Mouse (Mus musculus): ENCODE results near the gene Id4. TPM values are rescaled to one million over a fixed set of nuclear protein-coding genes. Genes with fewer than 3 reads are reported as not detected.

Id4 gene
- polyA plus RNA-seq, 1 experiment from 2014 or later = 23.9 TPM

DNA sequence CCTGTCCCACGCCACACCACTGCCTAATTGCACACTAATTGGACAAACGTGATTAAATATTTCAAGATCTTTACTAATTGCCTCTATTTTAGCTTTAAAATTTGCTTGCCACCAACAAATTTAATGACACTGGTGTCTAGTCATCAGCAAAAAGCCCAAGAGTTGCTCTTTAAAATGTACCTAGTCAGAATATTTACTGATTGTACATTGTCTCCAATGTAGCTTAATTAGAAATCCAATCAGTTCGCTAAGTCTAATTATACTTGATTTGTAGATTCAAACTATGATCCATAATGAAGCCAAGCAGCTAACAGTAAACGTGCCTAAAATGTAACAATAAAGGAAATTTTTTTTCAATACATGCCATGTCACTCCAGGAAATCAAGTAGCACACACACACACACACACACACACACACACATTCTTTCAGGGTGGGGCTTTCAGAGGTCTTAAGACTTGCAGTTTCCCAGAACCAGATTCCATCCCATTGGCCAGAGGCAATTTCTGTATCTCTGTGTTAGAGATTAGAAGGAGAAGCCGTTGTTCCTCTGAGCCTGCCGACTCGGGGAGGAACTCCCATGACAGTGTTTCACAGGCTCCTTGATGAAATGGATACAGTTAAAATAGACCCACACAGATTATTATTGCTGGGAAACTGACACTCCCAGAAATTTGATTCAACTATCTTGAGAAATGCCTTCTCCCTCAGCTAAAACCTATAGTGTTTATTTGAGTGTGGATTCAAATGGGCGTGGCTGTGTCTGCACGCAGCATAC lies 24.1 kb downstream of the Id4 start:
- Histone ChIP-seq H3K36me3 (ENCODE audit: insufficient read depth, low read length) (no peaks in the 10 kb centered on the region), H3K4me3 (replicated peaks; ENCODE audit: low read depth, low read length) (no peak overlapping the region), H3K4me1 (replicated peaks; ENCODE audit: insufficient read depth, low read length) (no peaks in the 10 kb centered on the region), H3K9ac (ENCODE audit: low read depth, low read length) (no peak overlapping the region), H3K27me3 (ENCODE audit: insufficient read depth, low read length) (no peaks in the 10 kb centered on the region), H3K9me3 (replicated peaks; ENCODE audit: low read length) (no peaks in the 10 kb centered on the region), H3K4me2 (ENCODE audit: low read length) (no peak overlapping the region), H3K27ac (no peak overlapping the region)
- no peak for TF ChIP-seq CTCF (IDR thresholded peaks at IDR 0.05; ENCODE audit: low read depth)
- ATAC-seq (replicated peaks; ENCODE audit: low FRiP score, low read depth) (no peak), DNase-seq (ENCODE audit: low spot score) (no peak)
- WGBS = 74% methylated on average over 9 of the region's 9 CpGs

DNA sequence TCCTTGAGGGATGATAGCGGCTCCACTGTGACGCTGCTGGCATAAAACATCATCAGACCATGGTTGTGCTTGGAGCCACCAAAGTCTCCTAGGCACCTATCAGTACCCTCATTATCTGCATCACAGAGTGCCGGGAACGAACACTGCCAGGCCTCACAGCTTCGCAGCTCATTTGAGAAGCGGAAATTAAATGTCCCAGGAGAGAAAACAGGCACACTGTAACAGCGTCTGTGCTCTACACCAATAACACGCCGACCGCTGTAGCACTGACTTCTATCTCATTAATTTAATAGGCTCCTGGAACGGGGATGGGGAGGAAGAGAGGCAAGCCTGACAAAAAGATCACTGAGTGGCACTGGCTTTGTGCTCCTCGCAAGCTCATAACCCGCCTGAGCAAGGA lies 29.4 kb downstream of the Id4 start:
- no peak overlapping the region for H3K27ac ChIP-seq
- H3K36me3 ChIP-seq (ENCODE audit: insufficient read depth, low read length) = no peaks in the 10 kb centered on the region
- 0 out of 2 replicates have a peak overlapping the region, but pooled peaks have one; percentile 3 for H3K4me2 ChIP-seq (ENCODE audit: low read length)
- no peaks in the 10 kb centered on the region for H3K9me3 ChIP-seq (replicated peaks; ENCODE audit: low read length)
- H3K4me3 ChIP-seq (replicated peaks; ENCODE audit: low read depth, low read length) = no peak overlapping the region
- no peak for TF ChIP-seq CTCF (IDR thresholded peaks at IDR 0.05; ENCODE audit: low read depth)
- WGBS = 20% methylated on average over 13 of the region's 13 CpGs
- H3K9ac ChIP-seq (ENCODE audit: low read depth, low read length) = no peak overlapping the region
- ATAC-seq (replicated peaks; ENCODE audit: low FRiP score, low read depth) (no peak), DNase-seq (ENCODE audit: low spot score) (peak; percentile 39)
- no peaks in the 10 kb centered on the region for H3K27me3 ChIP-seq (ENCODE audit: insufficient read depth, low read length)
- H3K4me1 ChIP-seq (replicated peaks; ENCODE audit: insufficient read depth, low read length) = no peaks in the 10 kb centered on the region

DNA sequence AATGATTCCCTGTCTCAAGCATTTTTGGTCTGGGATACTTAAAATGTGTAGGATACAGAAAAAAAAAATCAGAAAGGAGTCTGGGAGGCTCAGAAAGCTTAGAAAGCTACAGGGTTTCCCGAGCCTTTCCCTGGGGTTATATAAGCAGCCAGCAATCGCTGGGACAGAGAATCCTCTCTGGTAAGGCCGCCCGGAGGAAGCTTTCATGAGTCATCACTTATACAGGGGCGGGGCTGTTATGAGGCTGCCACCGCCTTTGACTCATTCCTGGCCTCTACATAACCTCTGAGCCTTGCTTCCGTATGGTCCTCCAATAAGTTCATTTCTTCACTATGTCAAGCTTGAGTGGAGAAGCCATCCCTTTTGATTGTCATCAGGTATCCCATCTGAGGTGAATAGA lies 53.5 kb downstream of the Id4 start:
- Histone ChIP-seq H3K4me3 (replicated peaks; ENCODE audit: low read depth, low read length) (no peak overlapping the region), H3K27me3 (ENCODE audit: insufficient read depth, low read length) (no peaks in the 10 kb centered on the region), H3K9me3 (replicated peaks; ENCODE audit: low read length) (no peaks in the 10 kb centered on the region), H3K4me2 (ENCODE audit: low read length) (no peak overlapping the region), H3K9ac (ENCODE audit: low read depth, low read length) (no peak overlapping the region), H3K4me1 (replicated peaks; ENCODE audit: insufficient read depth, low read length) (no peaks in the 10 kb centered on the region; the same call in 1 of the 2 replicates), H3K36me3 (ENCODE audit: insufficient read depth, low read length) (no peaks in the 10 kb centered on the region), H3K27ac (no peak overlapping the region)
- 53% methylated on average over 7 of the region's 7 CpGs for WGBS
- no peak for DNase-seq (ENCODE audit: low spot score)
- ATAC-seq (replicated peaks; ENCODE audit: low FRiP score, low read depth) = no peak
- TF ChIP-seq CTCF (IDR thresholded peaks at IDR 0.05; ENCODE audit: low read depth) = no peak
